Mouse (Mus musculus): ENCODE data around the gene Stxbp1.

GRCm38 (mm10) chr2:32791297-32791696 lies 55.7 kb downstream of the Stxbp1 start:
- TF ChIP-seq CTCF (IDR thresholded peaks at IDR 0.05; ENCODE audit: low read depth) = no peak
- TF ChIP-seq EP300 (IDR thresholded peaks at IDR 0.05; ENCODE audit: low read depth) = no peak

Measured in liver, postnatal 0 days (tissue).